Mouse (Mus musculus) brain, adult 10 weeks (tissue): ENCODE results near the gene Clba1. TPM values are rescaled to one million over a fixed set of nuclear protein-coding genes. Genes with fewer than 3 reads are reported as not detected.

Experiments used
- polyA plus RNA-seq: library from polyadenylated mRNA; stranded (reverse); fragments of 350-450 nt; fragmentation: Illumina TruSeq; extraction: RNeasy Lipid Tissue Mini Kit (QIAGEN cat#74804); gene quantifications from one replicate; pipeline ENCODE4 v1.2.3, GENCODE M21; 2015; ENCODE audit warnings: low read depth, low replicate concordance

Clba1 gene
- polyA plus RNA-seq = 15.2 TPM

DNA sequence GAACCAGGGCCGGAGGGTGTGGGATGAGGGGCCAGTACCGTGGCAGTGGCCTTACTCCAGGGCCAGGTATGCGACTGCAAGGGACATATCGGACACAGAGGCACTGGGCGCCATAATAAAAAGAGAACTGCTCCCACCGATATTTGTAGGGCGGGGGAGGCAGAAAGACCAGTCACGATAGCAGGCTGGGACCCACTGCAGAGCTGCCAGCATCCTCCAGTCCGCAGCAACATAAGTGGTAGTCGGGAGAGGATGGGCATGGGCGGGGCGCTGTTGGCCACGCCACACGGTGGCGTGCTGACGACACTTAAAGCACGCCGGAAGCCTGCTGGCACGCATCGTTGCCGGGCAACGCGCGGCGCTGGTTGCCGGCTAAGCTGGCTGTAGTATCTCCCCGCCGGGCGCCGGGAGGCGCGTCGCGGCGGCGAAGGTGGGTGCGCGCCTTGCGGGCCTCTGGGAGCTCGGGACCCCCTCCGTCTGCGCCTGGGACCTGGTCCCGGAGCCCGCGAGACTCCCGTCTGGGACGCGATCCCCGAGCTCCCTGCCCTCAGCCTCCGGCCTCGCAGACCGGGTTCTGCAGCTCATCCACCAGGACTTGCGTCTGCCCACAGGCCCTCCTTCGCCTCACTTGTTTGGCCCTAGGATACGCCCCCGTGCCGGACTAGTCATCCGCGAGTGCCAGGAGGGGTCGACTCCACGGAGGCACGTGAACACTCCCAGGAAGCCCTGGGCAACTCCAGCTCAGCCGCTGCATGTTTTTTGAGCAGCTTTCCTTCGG lies at the start of gene Clba1:
Gene Clba1, plus strand, starts transcription at position 351 of the 778 bp plus-strand sequence.

DNA sequence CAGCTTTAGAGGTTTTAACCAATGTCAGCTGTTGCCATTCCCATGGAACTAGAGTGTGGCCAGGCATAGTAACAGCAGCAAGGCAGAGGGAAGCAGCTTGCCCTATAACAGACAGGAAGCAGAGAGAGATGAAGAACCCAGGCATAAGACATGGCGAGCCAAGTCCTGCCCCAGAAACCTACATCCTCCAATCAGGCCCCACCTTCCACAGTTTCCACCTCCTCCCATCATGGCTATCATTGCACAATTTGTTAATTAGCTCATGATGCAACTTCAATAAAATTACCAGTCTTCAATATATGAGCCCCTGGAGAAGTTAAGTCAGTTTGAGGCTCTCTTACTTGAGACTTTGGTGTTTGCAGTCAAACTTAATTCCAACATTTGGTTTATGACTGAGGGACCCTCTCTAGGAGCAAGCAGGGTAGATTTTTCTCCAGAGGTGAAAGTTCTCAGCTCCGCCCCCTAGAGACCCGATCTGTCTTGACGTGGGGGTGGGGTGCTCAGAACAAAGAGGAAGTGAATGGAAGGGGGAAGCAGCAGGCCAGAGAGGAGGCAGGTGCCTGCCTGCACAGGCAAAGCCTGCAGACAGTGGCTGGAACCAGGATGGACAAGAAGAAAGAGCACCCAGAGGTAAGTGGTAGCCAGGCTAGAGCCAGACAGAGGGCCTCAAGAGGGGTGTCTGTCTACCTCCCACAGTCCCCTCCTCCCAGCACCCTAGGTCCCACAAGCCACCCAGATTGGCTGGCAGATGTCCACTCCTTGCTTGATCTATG lies 48.4 kb upstream of the Clba1 start, which contains the start of gene Pld4:
Gene Pld4, plus strand, starts transcription at position 502 of the 773 bp plus-strand sequence.

DNA sequence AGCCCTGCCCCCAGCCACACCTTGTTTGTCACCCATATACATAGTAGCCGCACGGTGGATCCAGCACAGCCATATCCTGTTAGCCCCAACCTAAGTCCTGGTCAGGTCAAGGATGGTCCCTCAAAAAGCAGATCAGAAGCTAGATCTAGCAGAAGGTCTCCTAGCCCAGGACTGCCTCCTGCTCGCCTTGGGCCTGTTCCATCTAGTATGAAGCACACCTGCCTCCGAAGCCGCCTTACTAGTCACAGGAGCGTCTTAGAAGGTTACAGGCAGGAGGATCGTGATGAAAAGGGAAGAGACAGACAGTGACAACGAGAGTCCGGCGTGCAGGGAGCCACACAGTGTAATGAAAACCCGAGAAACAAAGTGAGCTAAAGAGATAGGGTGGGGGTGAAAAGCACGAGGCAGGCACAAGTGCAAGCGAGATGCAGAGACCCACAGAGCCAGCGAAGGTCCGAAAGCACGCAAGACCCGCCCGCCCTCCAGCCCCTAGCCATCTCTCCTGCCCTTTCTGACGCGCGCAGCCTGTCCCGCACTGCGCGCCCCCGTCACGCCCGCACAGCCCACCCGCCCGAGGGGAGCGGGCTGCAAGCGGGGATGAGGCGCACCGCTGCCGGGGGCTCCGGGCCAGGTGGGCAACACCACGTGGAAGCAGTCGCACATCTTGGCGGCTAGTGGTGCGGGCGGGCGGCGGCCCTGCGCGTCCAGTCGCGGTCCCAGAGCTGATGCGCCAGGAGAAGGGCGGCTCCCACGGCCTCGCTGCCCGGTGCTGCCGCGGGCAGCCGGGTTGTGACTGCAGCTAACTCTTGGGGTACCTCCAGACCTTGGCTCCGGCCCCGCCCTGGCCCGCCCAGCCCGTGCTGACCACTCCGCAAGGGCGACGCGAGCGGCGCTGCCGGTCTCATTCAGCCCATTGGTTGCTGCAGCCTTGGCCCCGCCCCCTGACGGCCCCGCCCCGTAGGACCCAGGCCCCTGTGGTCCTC lies 6.6 kb upstream of the Clba1 start, which contains the start of gene Ahnak2:
Gene Ahnak2, minus strand, starts transcription at position 794 of the 983 bp plus-strand sequence.

DNA sequence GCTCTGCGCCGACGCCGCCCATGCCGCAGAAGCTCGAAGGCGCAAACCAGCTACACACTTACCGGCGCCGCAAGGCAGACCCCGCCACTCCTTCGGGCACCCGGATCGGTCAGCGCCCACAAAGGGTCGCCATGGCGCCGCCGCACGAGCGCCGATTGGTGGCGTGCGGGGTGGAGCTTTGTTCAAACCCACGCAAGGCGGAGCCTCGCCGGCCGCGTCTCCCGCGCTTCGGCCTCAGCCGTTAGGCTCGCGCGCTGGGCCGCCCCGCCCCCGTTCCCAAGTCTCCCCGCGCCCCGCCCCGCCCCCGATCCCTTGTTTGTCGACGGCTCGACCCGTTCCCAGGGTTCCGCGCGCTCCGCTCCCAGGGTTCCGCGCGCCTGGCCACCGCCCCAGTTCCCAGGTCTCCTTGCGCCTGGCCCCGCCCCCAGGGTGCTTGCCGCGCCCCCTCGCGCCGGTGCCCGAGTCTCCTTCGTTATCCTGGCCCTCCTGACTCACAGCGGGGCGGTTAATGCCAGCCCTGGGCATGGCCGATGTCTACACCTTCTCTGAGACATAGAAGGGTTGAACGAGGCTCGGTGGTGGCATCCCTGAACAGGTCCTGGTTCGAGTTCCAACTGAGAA lies 20.6 kb downstream of the Clba1 start, which contains the start of gene Cdca4:
Gene Cdca4, minus strand, starts transcription at position 180 of the 621 bp plus-strand sequence.

Other genes with a start within 250 kb of the Clba1 start
- gene Inf2, start 220.2 kb upstream of the Clba1 start, polyA plus RNA-seq = 124 TPM
- gene Adssl1, start 188.9 kb upstream of the Clba1 start, polyA plus RNA-seq = 27.5 TPM
- 19.1 TPM for gene Siva1, start 164.3 kb upstream of the Clba1 start, polyA plus RNA-seq
- gene Akt1, start 134.1 kb upstream of the Clba1 start, polyA plus RNA-seq = 129 TPM
- 0.97 TPM for gene Zbtb42, start 130.1 kb upstream of the Clba1 start, polyA plus RNA-seq
- gene Cep170b, start 88.5 kb upstream of the Clba1 start, polyA plus RNA-seq = 91.5 TPM
- gene Pld4, start 48.3 kb upstream of the Clba1 start, polyA plus RNA-seq = 9.5 TPM
- 1.5 TPM for gene Ahnak2, start 6.3 kb upstream of the Clba1 start, polyA plus RNA-seq
- 6.6 TPM for gene Cdca4, start 20.5 kb downstream of the Clba1 start, polyA plus RNA-seq
- gene Gpr132, start 59.3 kb downstream of the Clba1 start, polyA plus RNA-seq = not detected
- gene Jag2, start 120.8 kb downstream of the Clba1 start, polyA plus RNA-seq = 17.1 TPM
- gene Nudt14, start 133.2 kb downstream of the Clba1 start, polyA plus RNA-seq = 16.5 TPM
- gene Btbd6, start 167.5 kb downstream of the Clba1 start, polyA plus RNA-seq = 65.8 TPM
- gene Brf1, start 191.8 kb downstream of the Clba1 start, polyA plus RNA-seq = 31.8 TPM
- 71.2 TPM for gene Pacs2, start 205.6 kb downstream of the Clba1 start, polyA plus RNA-seq